Mouse (Mus musculus): ENCODE data around the gene Prickle1. TPM values are rescaled to one million over a fixed set of nuclear protein-coding genes. Genes with fewer than 3 reads are reported as not detected.

The Prickle1 gene
- total RNA-seq (2021), result 10 to 100 TPM; 17.2 to 18.7 TPM

DNA sequence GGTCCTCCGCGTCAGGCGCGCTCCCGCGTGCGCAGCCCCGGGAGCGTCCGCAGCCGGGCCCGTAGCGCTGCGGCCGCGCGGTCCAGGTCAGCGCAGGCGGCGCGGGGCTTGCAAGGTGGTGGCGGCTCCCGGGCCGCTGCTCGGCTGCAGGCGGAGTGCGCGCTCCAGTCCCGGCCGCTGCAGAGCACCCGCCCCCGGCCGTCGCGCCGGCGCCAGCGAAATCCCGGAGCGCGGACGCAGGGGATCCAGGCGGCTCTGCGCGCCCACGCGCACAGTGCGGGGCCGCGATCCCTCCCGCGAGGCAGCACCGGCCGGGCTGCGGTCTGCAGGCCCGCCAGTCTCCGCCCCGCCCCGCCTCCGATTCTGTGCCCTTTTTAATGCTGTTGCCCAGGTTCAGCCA, at the start of gene Prickle1:
TSS of gene Prickle1 (minus strand) at position 146 of the 400 bp plus-strand sequence.
- intact Hi-C loops (cut with DNase I), result loop anchor here (2.0 to 10.0 kb wide), 4 partner anchors 103 to 919 kb away; no protein-coding TSS in a partner anchor
- DNase-seq, result peak; percentile 88 to 90

DNA sequence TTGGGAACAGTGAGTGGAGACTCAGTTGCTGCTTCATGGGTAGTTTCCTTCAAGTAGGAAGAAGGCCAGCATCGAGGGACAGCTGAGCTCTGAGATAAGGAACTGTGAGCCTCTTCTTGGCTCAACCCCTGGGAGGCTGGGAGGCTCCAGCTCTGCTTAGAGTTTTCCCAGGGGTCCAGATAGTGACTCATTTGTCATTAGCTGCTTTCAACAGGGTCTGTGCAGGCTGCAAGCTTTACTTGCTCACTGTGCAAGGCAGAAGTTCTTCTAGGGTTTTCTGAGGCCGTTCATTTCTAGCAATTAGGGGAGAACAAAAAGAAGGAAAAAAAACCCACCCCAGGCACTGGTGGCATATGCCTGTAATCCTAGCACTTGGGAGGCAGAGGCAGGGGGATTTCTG, 44.5 kb upstream of the Prickle1 start:
- DNase-seq, result peak in 1 of 2 experiments; percentile 10
- intact Hi-C loops (cut with DNase I), result no loop called here

DNA sequence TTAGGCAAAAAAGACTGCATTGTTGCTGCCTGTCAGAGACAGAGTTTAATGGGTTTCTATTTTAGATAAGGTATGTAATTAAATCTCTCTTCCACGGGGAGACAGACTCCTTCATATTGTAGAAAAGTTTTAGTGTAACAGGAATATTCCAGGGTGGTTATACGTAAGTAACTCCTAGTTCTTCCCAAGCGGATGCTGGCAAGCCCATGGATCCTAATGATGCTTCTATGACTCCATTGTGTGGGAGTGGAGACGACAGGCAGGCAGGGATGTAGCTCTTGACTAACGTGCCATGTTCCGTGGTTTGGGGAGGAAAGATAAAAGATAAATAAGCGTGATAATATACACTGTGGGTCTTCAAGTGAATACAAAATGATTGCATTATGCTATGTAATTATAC, 41.3 kb upstream of the Prickle1 start:
- no peak for DNase-seq
- intact Hi-C loops (cut with DNase I), result no loop called here

DNA sequence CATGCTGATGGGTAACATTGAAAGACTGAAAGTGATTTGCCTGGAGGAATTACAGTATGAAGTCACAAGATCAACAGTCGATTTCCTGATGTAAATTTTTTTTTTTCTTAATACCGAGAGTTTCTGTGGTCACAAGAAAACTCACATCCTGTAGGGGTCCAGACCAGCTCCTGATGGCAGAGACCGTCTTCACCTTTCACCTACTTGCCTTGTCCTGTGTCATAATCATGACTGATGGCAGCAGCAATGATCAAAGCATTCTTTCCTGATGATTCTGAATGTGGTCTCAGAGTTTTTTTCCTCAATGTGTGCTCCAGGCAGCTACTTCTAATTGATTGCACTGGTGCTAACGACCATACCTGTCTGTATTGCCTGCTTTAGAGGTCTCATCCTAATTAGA, 39.9 kb upstream of the Prickle1 start:
- intact Hi-C loops (cut with DNase I), result no loop called here
- DNase-seq, result no peak

DNA sequence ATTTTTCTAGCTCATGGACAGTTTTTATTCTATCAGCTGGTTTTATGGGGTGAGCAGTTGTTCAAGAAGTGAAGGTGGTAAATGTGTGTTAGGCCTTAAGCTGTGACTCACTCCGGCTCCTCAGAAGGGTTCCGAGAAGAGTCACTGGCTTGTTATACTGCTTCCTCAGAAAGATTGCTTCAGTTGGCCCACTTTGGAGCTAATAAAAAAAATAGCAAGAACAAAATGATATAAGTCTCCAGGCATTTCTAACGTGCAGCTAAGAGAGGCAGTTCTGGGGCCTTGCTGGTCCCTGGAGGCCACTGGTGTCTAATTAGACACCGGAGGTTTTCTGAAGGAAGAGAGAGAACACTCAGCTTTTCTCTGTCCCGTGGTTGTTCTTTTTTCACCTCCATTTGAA, 38.8 kb upstream of the Prickle1 start:
- DNase-seq, result no peak
- intact Hi-C loops (cut with DNase I), result no loop called here

DNA sequence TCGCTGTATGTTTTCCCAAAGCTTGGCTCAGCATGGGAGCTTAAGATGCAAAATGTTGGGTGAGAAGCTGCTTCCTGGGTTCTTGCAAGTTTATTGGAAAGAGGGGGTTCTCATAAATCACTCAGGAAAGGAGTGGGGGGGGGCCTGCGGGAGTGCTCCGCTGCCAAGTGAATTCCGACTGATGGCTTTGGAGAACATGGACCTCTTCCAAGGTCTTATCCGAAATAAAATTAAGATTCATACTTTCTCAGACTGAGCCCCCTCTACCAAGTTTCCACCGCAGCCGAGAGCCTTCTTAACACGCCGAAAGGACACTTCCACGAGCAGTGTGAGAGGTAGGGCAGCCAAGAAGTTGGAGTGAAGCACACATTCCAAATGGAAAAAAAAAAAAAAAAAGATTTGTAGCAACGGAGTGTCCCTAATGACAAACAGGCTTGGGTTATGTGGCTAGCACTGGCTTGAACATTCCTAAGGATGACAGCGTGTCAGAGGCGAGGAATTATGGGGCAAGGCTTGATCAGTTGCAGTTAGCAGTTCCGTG, 34.4 kb upstream of the Prickle1 start:
- no peak for DNase-seq
- intact Hi-C loops (cut with DNase I), result no loop called here

DNA sequence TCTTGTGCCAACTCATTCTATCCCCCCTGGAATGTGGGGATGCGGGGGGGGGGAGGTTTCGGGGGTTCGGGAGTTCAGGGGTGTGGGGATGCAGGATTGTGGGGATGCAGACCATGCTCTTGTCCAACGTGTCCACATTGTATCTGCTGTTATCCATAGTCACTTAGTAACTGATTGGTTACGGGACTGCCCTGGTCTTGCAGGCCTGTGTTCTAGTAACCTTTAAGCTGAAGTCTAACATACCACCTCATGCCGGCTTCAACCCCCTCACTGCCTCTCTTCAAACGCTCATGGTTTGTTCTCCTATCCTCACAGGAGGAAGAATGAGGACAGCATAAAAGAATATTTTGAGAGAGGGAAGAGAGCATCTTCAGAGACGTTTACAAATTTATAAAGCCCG, 33.5 kb upstream of the Prickle1 start:
- intact Hi-C loops (cut with DNase I), result no loop called here
- no peak for DNase-seq

DNA sequence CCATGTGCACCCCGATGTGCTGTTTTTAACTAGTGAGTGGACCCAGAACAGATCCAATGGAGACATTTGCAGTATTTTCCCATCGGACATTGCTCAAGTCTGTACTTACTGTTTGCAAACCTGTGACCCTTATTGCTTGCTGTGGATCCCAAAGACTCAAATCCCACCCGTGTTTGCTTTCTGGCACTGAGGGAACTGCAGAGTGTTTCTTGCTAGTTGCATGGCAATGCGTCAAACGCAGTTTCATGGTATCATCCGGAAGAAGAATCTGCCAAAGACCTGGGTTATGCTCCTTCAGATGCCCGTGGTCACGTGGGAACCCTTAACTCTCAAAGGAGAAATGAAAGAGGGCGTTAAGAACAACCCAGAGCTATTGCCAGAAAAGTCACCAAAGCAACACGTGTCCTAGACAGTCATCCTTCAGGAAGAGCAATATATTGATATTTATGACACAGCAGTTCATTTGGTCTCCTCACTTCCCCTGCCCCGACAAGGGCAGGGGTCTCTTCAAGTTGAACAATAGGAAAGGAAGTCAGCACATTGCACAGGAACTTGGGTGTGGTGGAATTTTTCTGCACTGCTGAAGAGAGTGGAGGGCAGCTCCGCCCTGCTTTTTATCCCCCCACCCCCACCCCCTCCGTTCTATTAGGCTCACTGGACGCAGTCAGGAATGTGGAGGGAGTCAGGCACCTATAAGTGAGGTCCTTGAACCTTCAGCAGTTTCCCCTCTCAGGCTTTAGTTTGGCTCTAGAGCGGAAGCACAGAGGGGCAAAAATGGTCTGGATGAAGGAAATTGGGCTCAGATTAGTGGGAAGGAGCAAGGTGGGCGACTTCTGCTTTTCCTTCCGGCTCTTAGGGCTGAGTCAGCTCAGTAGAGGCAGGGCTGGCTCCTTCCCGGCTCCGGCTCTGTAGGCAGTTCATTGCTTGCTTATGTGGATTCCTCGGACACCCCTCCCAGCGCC, 32.4 kb upstream of the Prickle1 start:
- intact Hi-C loops (cut with DNase I), result no loop called here
- no peak for DNase-seq

DNA sequence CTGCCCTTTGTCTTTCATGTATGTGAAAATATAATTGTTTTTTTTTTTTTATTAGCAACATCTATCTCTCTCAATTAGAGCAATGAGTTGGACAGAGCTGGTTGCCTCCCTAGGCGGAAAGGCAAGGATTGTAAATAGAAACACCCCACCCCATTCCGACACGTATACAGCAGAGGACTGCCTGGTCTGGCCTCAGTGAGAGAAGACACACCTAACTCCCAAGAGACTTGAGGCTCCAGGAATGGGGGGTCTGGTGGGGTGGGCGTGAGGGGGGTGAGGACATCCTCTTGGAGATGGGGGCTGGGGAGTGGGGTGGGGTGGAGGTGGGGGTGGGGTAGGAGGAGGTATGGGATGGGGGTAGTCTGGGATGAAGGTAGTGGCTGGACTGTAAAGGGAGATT, 23.9 kb upstream of the Prickle1 start:
- intact Hi-C loops (cut with DNase I), result no loop called here
- no peak for DNase-seq

DNA sequence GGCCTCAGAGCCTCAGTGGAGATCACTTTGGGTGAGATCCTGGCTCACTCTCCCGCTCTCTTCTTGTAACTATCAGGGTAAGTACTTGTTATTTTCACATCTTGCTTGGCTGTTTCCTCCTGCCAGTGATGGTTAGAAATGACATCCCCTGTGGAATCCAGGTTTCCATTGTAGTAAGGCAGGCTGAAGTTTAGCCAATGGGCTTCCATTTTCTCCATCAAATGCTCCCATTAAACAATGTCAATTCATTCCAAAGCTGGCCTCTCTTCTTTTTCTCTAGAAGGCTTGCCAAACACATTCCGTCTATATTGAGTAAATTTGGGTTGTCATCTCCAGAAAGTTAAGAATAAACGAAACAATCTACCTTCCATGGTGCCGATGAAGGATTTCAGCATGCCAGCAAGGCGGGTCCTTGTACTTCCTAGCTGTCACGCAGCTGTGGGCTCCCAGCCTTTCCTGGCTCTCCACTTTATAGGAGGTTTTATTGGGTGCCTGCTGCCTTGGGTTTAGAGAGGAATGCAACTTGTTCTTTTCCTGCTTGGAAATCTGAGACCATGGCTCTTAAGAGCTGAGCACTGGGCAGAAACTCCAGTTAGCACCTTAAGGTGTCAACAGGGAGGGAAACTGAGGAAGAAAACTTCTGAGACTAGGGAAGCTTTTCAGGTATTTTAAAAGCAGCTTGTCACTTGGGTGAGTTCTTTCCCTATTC, 22.9 kb upstream of the Prickle1 start:
- no peak for DNase-seq
- intact Hi-C loops (cut with DNase I), result no loop called here

DNA sequence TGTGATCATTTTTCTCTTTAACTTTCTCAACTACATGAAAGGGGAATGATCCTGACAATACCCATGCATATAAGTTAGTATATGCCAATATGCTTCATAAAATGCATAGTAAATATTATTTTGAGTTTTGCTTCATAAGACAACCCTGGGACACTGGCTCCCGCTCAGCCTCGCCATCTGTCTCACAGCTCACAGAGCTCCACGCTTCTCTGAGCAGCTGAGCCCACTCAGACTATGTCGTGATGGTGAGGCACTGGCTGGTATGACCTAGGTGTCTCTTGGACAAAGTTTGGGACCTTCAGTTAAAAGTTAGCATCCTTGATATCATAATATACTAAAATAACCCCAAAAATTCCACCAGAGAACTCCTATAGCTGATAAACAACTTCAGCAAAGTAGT, 20.6 kb upstream of the Prickle1 start:
- intact Hi-C loops (cut with DNase I), result no loop called here
- DNase-seq, result no peak

DNA sequence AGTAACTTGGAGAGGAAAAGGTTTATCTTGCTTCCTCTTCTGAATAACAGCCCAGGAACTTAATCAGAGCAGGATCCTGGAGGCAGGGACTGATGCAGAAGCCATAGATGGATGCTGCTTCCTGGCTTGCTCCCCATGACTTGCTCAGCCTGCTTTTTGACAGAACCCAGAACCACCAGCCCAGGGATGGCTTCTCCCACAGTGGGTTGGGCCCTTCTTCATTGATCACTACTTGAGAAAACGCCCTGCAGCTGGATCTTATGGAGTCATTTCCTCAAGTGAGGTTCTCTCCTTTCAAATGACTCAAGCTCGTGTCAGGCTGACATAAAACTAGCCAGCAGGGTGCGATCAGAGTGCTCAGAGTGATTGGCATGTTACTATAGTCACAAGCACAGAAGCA, 19.3 kb upstream of the Prickle1 start:
- no peak for DNase-seq
- intact Hi-C loops (cut with DNase I), result no loop called here

DNA sequence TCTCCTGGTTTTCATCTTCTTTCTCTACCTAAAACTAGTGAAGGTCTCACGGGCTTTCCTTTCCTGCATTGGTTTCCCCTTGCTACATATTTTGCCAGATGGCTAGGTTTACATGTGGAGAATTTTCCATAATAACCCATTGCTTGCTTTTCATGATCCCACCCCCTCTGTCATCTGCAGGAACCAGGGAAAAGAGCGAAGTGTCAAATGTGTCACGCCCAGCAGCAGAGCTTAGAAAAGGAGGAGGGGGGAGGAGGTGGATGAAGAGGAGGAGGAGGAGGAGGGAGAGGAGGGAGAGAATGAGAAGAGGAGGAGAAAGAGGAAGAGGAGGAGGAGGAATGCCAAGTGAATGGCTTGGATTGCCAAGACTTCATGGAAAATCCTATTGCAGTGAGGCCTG, 17.9 kb upstream of the Prickle1 start:
- intact Hi-C loops (cut with DNase I), result no loop called here

DNA sequence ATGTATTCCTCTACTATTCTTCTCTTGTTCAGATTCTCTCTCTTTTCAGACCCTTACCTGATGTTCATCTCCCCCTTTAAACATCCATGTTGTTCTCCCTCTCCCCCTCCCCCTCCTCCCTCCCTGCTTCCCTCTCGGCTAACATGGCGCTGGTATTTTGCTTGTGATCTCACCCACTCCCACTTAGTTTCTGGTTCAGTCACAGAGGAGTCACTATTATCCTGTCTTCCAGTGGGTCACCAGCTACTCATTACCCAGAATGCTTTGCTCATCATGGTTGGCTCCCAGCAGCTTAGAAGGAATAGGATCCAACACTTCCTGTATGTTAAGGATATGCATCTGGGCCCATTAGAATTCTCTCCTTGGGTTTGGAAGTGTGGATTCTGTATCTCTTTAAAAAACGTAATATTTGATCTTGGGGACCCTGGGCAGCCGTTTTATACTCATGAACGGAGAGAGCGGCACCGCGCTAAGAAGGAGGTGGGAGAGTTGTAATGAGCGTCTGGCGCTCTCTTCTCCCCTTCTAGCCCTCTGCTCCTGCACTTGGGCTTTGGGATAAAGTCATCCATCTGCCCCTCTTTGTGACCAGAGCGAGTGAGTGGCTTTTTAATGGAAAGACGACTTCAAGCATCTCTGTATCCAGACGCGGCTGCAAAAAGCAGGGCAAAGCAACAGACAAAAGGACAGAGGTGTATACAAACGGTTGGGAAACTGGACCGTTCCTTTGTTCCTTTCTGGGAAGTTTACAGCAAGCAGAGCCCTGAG, 16.0 kb upstream of the Prickle1 start:
- intact Hi-C loops (cut with DNase I), result no loop called here
- DNase-seq, result no peak

More for the DNA sequence above, 17.9 kb upstream of the Prickle1 start:
- DNase-seq, result no peak

DNA sequence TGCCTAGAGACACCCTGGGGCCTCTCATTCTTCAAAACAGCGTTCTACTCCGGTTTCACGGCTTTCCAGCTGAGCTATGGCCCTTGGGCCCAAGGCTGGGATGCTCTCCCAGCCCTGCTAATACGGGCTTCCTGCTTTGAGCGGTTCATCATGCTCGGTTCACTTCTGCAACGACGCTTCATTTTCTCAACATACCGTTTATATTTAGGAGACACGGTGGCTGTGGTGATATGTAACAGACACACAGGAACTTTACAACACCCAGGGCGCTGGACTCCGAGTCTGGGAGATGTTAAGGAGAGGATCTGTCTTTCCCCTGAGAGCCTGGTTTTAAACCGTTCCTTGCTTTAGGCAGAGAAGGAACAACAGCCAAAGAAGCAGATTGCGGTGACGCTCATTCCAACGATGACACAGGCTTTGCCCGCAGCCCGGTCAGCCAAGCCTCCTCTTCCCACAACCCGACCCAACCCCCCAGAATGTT, 15.1 kb upstream of the Prickle1 start:
- intact Hi-C loops (cut with DNase I), result no loop called here
- no peak for DNase-seq

DNA sequence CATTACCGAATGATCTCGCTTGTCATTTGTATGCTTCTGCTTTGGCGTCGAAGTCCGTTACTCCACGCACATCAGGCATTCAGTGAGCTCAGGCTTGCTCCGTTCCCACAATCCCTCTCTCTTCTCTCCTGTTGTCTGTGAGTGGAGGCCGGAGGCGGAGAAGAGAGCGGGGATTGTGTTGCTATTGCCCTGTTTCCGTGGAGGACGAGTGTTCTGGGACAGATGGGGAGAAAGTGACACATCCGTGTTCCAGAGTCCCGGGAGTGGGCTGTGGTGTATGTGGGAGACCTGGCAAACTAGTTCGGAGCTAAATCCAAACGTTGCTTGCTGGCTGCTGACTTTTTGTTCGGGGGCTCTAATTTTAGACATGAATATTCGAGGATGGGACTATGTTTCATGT, 14.6 kb upstream of the Prickle1 start:
- intact Hi-C loops (cut with DNase I), result no loop called here
- no peak for DNase-seq

DNA sequence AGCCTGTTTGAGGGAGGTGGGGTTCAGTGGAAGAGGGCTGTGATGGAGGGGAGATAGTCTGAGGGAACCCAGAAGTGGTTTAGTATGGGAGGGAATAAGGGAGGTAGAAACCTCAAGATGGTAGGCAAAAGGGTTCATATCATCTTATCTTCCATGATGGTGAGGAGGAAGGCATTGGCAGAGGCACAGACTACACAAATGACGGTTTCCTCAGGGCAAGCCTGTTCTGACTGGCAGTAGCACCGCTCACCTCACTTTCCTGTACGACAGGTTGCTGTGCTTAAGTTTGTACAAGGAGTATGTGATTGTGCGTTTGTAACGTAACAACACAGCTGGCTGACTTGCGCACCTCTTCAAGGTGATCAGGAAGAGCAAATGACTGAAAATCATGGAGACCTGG, 7.2 kb upstream of the Prickle1 start:
- intact Hi-C loops (cut with DNase I), result no loop called here
- no peak for DNase-seq

DNA sequence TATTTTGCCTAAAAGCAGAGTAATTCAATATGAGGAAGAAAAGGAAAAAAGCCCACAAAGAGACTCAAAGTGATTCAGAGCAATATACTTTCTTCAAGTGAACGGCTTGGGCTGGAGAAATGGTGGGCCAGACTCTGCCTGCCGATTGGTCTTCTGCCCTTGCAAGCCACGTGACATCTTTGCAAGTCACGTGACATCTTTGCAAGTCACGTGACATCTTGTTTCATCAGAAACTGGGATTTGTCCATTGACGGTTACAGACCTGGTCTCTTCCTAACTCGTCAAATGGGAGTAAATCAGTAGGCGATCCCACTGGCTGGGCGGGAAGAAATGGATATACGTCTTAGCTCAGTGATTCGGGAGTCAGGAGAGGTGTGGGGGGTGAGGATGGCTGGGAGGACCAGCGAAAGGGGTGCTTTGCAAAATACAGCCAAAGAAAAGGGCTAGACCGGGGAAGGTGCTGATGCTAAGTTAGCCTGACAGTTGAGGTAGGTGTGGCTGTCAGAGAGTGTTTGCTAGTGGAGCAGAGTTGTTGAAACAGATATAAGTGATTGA, 5.8 kb upstream of the Prickle1 start:
- intact Hi-C loops (cut with DNase I), result no loop called here
- no peak for DNase-seq

DNA sequence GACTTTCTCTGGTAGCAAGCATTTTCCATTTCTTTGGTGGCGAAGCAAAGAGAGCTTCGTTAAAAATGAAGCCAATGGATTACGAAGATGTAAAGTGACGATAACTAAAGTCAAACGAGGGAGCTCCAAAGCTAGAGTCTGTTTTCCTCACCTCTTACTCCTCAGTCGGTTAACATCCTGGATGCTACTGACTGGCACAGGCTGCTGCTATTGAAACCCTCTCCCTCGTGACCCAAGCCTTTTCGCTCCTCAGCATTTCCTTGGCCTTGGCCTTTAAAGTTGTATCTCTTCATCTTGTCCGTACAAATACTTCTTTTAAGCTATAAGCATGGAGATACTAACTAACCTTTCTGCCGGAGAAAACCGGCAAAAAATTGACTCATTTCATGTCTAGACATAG, 1.3 kb upstream of the Prickle1 start:
- no peak for DNase-seq
- intact Hi-C loops (cut with DNase I), result loop anchor here (2.0 to 10.0 kb wide), 4 partner anchors 102 to 918 kb away; no protein-coding TSS in a partner anchor

DNA sequence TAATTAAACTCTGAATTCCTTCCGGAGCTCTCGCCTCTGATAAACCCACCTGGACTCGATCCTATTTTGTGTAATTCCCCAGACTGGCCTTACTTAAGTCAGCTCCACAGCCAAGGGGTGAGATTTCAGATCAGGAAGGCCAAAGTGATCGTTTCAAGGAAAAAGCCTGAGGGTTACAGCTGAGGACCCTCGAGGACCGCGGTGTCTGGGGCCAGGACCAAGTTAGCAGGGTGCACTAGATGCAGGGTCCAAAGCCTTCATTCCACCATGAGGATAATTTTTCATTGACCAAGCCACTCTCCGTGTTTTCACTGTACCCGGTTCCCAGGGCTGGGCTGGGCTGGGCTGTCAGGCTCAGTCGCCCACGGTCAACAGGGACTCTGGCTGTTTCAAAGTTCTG, 594 bp upstream of the Prickle1 start:
- peak; percentile 78 to 82 for DNase-seq
- intact Hi-C loops (cut with DNase I), result loop anchor here (2.0 to 10.0 kb wide), 4 partner anchors 103 to 919 kb away; no protein-coding TSS in a partner anchor

Measured in heart, postnatal 36 days (tissue).